Mouse (Mus musculus) limb, embryonic 12.5 days (tissue): ENCODE data around the gene Cdk4. TPM values are rescaled to one million over a fixed set of nuclear protein-coding genes. Genes with fewer than 3 reads are reported as not detected.
"Not testable (repeated sequence)": the region's sequence is repeated elsewhere in the genome, so short reads cannot be mapped to it uniquely, and the experiment has no call there.

Experiments
- ATAC-seq: fragments of 200-750 bp; cut with Nextera tagmentation; 2 replicates; pipeline ENCODE4 v1.8.0; 2017; ENCODE audit warnings: low read depth, moderate TSS enrichment; ENCODE audit not compliant: insufficient number of reproducible peaks, insufficient read depth, low FRiP score, low TSS enrichment
- H3K27ac ChIP-seq: fragments of 300-500 bp; sonication (generic); 2 replicates; pipeline ENCODE4 v1.5.1; 2016; ENCODE audit warnings: mild to moderate bottlenecking, moderate library complexity
- H3K27me3 ChIP-seq: fragments of 300-500 bp; sonication (generic); 2 replicates; pipeline ENCODE4 v1.6.1; 2016; ENCODE audit warnings: mild to moderate bottlenecking, moderate library complexity
- H3K36me3 ChIP-seq: fragments of 300-500 bp; sonication (generic); 2 replicates; pipeline ENCODE4 v1.6.1; 2016; ENCODE audit warnings: mild to moderate bottlenecking, moderate library complexity
- H3K4me1 ChIP-seq: fragments of 300-500 bp; sonication (generic); replicated peaks from 2 replicates; pipeline ENCODE4 v1.6.1; 2016
- H3K4me2 ChIP-seq: fragments of 300-500 bp; sonication (generic); 2 replicates; pipeline ENCODE4 v1.6.1; 2016; ENCODE audit warnings: mild to moderate bottlenecking, moderate library complexity
- H3K4me3 ChIP-seq: fragments of 300-500 bp; sonication (generic); replicated peaks from 2 replicates; pipeline ENCODE4 v1.5.1; 2016; ENCODE audit warnings: mild to moderate bottlenecking
- H3K9ac ChIP-seq: fragments of 300-500 bp; sonication (generic); replicated peaks from 2 replicates; pipeline ENCODE4 v1.6.1; 2016; ENCODE audit warnings: mild to moderate bottlenecking, moderate library complexity
- H3K9me3 ChIP-seq: fragments of 300-500 bp; sonication (generic); 2 replicates; pipeline ENCODE4 v1.6.1; 2016; ENCODE audit warnings: mild to moderate bottlenecking, moderate library complexity
- WGBS: fragments of 180-500 bp; shearing (Covaris S2); methylation state at CpG from one replicate; pipeline ENCODE4 v1.1.7; 2016; 5-methylcytosine and 5-hydroxymethylcytosine counted together
- polyA plus RNA-seq: library from polyadenylated mRNA; unstranded; fragments of >200 nt; fragmentation: Nextera tagmentation; extraction: Ambion mirVana; gene quantifications from 2 replicates; pipeline ENCODE4 v1.2.1, GENCODE M21; 2016

Cdk4 gene
- polyA plus RNA-seq, 1 experiment from 2014 or later: 2,376 TPM

- peaks cover 54% of the 10 kb centered on the region for H3K27me3 ChIP-seq
Observed at GRCm38 (mm10) chr10:127058161-127058560, 5.2 kb upstream of the Cdk4 start.

GRCm38 (mm10) chr10:127058708-127059107 is 4.6 kb upstream of the Cdk4 start:
- no peak for ATAC-seq
- H3K9me3 ChIP-seq: no peaks in the 10 kb centered on the region
- H3K4me1 ChIP-seq: peaks cover 19% of the 10 kb centered on the region
- H3K4me3 ChIP-seq: peak overlapping the region; percentile 97
- 12% methylated on average over 8 of the region's 8 CpGs for WGBS
- H3K27me3 ChIP-seq: peaks cover 51% of the 10 kb centered on the region
- H3K9ac ChIP-seq: peak overlapping the region; percentile 89; the same call in 1 of the 2 replicates
- peaks cover 30% of the 10 kb centered on the region for H3K36me3 ChIP-seq
- H3K27ac ChIP-seq: no peak overlapping the region
- peak overlapping the region; percentile 97 for H3K4me2 ChIP-seq

More at GRCm38 (mm10) chr10:127058161-127058560, 5.2 kb upstream of the Cdk4 start:
- Histone ChIP-seq H3K9ac (0 out of 2 replicates have a peak overlapping the region, but pooled peaks have one; percentile 8), H3K4me3 (peak overlapping the region; percentile 97), H3K9me3 (no peaks in the 10 kb centered on the region), H3K27ac (no peak overlapping the region), H3K4me1 (peaks cover 19% of the 10 kb centered on the region), H3K4me2 (peak overlapping the region; percentile 97), H3K36me3 (peaks cover 30% of the 10 kb centered on the region)
- ATAC-seq: 0 out of 2 replicates have a peak, but pooled peaks have one; percentile 9
- WGBS: under 1% methylated on average over 9 of the region's 9 CpGs

- ATAC-seq: 0 out of 2 replicates have a peak, but pooled peaks have one; percentile 5
- Histone ChIP-seq H3K36me3 (peaks cover 30% of the 10 kb centered on the region), H3K9me3 (no peaks in the 10 kb centered on the region), H3K27ac (0 out of 2 replicates have a peak overlapping the region, but pooled peaks have one; percentile 29), H3K9ac (peak overlapping the region; percentile 89), H3K27me3 (peaks cover 49% of the 10 kb centered on the region), H3K4me3 (peak overlapping the region; percentile 97), H3K4me1 (peaks cover 19% of the 10 kb centered on the region), H3K4me2 (peak overlapping the region; percentile 97)
- WGBS: under 1% methylated on average over 74 of the region's 92 CpGs
Observed at GRCm38 (mm10) chr10:127059174-127059967, 4.0 kb upstream of the Cdk4 start.

- no peaks in the 10 kb centered on the region for H3K9me3 ChIP-seq
- peaks cover 30% of the 10 kb centered on the region for H3K36me3 ChIP-seq
- ATAC-seq: no peak
- 0 out of 2 replicates have a peak within 1 kb of the TSS, but pooled peaks have one; percentile 29 for H3K27ac ChIP-seq
- 1% methylated on average over 59 of the region's 72 CpGs for WGBS
- peaks cover 26% of the 10 kb centered on the region for H3K4me1 ChIP-seq
- H3K27me3 ChIP-seq: peaks cover 45% of the 10 kb centered on the region
- peak within 1 kb of the TSS; percentile 97 for H3K4me3 ChIP-seq
- peak within 1 kb of the TSS; percentile 89 for H3K9ac ChIP-seq
- H3K4me2 ChIP-seq: peak within 1 kb of the TSS; percentile 97
Observed at GRCm38 (mm10) chr10:127059968-127060916, 3.1 kb upstream of the Cdk4 start, which contains the start of gene March9. TSS of gene March9 (minus strand) at chr10:127060184.

- no peak for ATAC-seq
- no peak overlapping the region for H3K9ac ChIP-seq
- peaks cover 30% of the 10 kb centered on the region for H3K36me3 ChIP-seq
- H3K4me3 ChIP-seq: no peak overlapping the region
- peaks cover 45% of the 10 kb centered on the region for H3K27me3 ChIP-seq
- H3K27ac ChIP-seq: no peak overlapping the region
- H3K9me3 ChIP-seq: no peaks in the 10 kb centered on the region
- H3K4me2 ChIP-seq: no peak overlapping the region
- H3K4me1 ChIP-seq: peaks cover 27% of the 10 kb centered on the region
- 41% methylated on average over 5 of the region's 5 CpGs for WGBS
Observed at GRCm38 (mm10) chr10:127061085-127061484, 2.2 kb upstream of the Cdk4 start.

- no peak for ATAC-seq
- H3K4me1 ChIP-seq: peaks cover 30% of the 10 kb centered on the region
- H3K27ac ChIP-seq: no peak overlapping the region
- no peaks in the 10 kb centered on the region for H3K9me3 ChIP-seq
- no peak overlapping the region for H3K4me3 ChIP-seq
- no peak overlapping the region for H3K9ac ChIP-seq
- H3K4me2 ChIP-seq: no peak overlapping the region
- H3K36me3 ChIP-seq: peaks cover 30% of the 10 kb centered on the region
- 81% methylated on average over 2 of the region's 2 CpGs for WGBS
- H3K27me3 ChIP-seq: peaks cover 45% of the 10 kb centered on the region
Observed at GRCm38 (mm10) chr10:127061513-127061912, 1.8 kb upstream of the Cdk4 start.

- ATAC-seq, H3K27ac ChIP-seq, H3K9ac ChIP-seq, H3K9me3 ChIP-seq, H3K4me2 ChIP-seq, H3K4me3 ChIP-seq: not testable (repeated sequence)
- Histone ChIP-seq H3K27me3 (peaks cover 45% of the 10 kb centered on the region), H3K36me3 (peaks cover 31% of the 10 kb centered on the region), H3K4me1 (peaks cover 31% of the 10 kb centered on the region)
- 93% methylated on average over 4 of the region's 4 CpGs for whole genome bisulfite sequencing
Observed at GRCm38 (mm10) chr10:127062101-127062500, 1.2 kb upstream of the Cdk4 start.

- no peak overlapping the region for H3K9ac ChIP-seq
- no peaks in the 10 kb centered on the region for H3K9me3 ChIP-seq
- H3K36me3 ChIP-seq: peaks cover 31% of the 10 kb centered on the region
- H3K4me2 ChIP-seq: no peak overlapping the region
- ATAC-seq: no peak
- H3K27ac ChIP-seq: no peak overlapping the region
- peaks cover 31% of the 10 kb centered on the region for H3K4me1 ChIP-seq
- WGBS: 77% methylated on average over 5 of the region's 5 CpGs
- H3K4me3 ChIP-seq: no peak overlapping the region
- peaks cover 41% of the 10 kb centered on the region for H3K27me3 ChIP-seq
Observed at GRCm38 (mm10) chr10:127062503-127062902, 831 bp upstream of the Cdk4 start.

GRCm38 (mm10) chr10:127063913-127064870 is 858 bp downstream of the Cdk4 start:
- no peaks in the 10 kb centered on the region for H3K9me3 ChIP-seq
- peak overlapping the region; percentile 79 for H3K4me2 ChIP-seq
- H3K9ac ChIP-seq: peak overlapping the region; percentile 97
- ATAC-seq: no peak
- peak overlapping the region; percentile 88 for H3K4me3 ChIP-seq
- WGBS: 14% methylated on average over 37 of the region's 37 CpGs
- peaks cover 26% of the 10 kb centered on the region for H3K27me3 ChIP-seq
- peak overlapping the region; percentile 89 for H3K27ac ChIP-seq
- peaks cover 44% of the 10 kb centered on the region for H3K36me3 ChIP-seq
- peaks cover 31% of the 10 kb centered on the region for H3K4me1 ChIP-seq

- H3K4me1 ChIP-seq: peaks cover 31% of the 10 kb centered on the region
- H3K4me2 ChIP-seq: no peak overlapping the region
- no peak overlapping the region for H3K9ac ChIP-seq
- no peak overlapping the region for H3K27ac ChIP-seq
- ATAC-seq: no peak
- no peaks in the 10 kb centered on the region for H3K9me3 ChIP-seq
- H3K36me3 ChIP-seq: peaks cover 44% of the 10 kb centered on the region
- no peak overlapping the region for H3K4me3 ChIP-seq
- 90% methylated on average over 9 of the region's 9 CpGs for WGBS
- peaks cover 8% of the 10 kb centered on the region for H3K27me3 ChIP-seq
Observed at GRCm38 (mm10) chr10:127065981-127066380, 2.6 kb downstream of the Cdk4 start.
